Mouse (Mus musculus): ENCODE results near the gene Gm45902.
A peak's percentile ranks its signal among the peaks of the same experiment; 100 is the strongest.

Gm45902 gene

GRCm38 (mm10) chr2:3512552-3513454 is at the start of gene Gm45902, which contains the start of the genes Hspa14 and Cdnf:
Gene Gm45902 (minus strand): TSS chr2:3512790.
Gene Hspa14 (minus strand): TSS chr2:3512814.
Gene Cdnf (plus strand): TSS chr2:3513030.
- DNase-seq (ENCODE audit: low read depth), result peak; percentile 99

GRCm38 (mm10) chr2:3546588-3546987 is 34.0 kb upstream of the Gm45902 start:
- peak; percentile 78 for DNase-seq (ENCODE audit: low read depth)

- peak; percentile 61 for DNase-seq (ENCODE audit: low read depth)
These were observed 33.5 kb upstream of the Gm45902 start for GRCm38 (mm10) chr2:3546055-3546454.

GRCm38 (mm10) chr2:3541307-3542079 is 28.9 kb upstream of the Gm45902 start:
- peak; percentile 62 for DNase-seq (ENCODE audit: low read depth)

GRCm38 (mm10) chr2:3526288-3526687 is 13.7 kb upstream of the Gm45902 start:
- peak; percentile 41 for DNase-seq (ENCODE audit: low read depth)

- no peak for DNase-seq (ENCODE audit: low read depth)
These were observed 10.0 kb upstream of the Gm45902 start for GRCm38 (mm10) chr2:3522558-3522957.

- DNase-seq (ENCODE audit: low read depth), result peak; percentile 79
These were observed 514 bp downstream of the Gm45902 start for GRCm38 (mm10) chr2:3512076-3512475.

- no peak for DNase-seq (ENCODE audit: low read depth)
These were observed 11.7 kb downstream of the Gm45902 start for GRCm38 (mm10) chr2:3500886-3501285.

GRCm38 (mm10) chr2:3499543-3499942 is 13.0 kb downstream of the Gm45902 start:
- DNase-seq (ENCODE audit: low read depth), result no peak

GRCm38 (mm10) chr2:3493833-3494409 is 18.7 kb downstream of the Gm45902 start:
- no peak for DNase-seq (ENCODE audit: low read depth)

GRCm38 (mm10) chr2:3489816-3490215 is 22.8 kb downstream of the Gm45902 start:
- DNase-seq (ENCODE audit: low read depth), result no peak

- peak; percentile 34 for DNase-seq (ENCODE audit: low read depth)
These were observed 32.4 kb downstream of the Gm45902 start for GRCm38 (mm10) chr2:3480239-3480638.

- DNase-seq (ENCODE audit: low read depth), result peak; percentile 42
These were observed 36.8 kb downstream of the Gm45902 start for GRCm38 (mm10) chr2:3475746-3476251.

GRCm38 (mm10) chr2:3474861-3475283 is 37.7 kb downstream of the Gm45902 start, which contains the start of gene Suv39h2:
Gene Suv39h2 (minus strand): TSS chr2:3475031.
- DNase-seq (ENCODE audit: low read depth), result peak; percentile 95

GRCm38 (mm10) chr2:3474361-3474805 is 38.2 kb downstream of the Gm45902 start:
- DNase-seq (ENCODE audit: low read depth), result peak; percentile 73

GRCm38 (mm10) chr2:3473891-3474290 is 38.7 kb downstream of the Gm45902 start:
- DNase-seq (ENCODE audit: low read depth), result peak; percentile 72

- DNase-seq (ENCODE audit: low read depth), result no peak
These were observed 56.0 kb downstream of the Gm45902 start for GRCm38 (mm10) chr2:3456590-3456989.
